Mouse (Mus musculus): ENCODE measurements around the gene Pbdc1.
"Not testable (repeated sequence)": the region's sequence is repeated elsewhere in the genome, so short reads cannot be mapped to it uniquely, and the experiment has no call there.

Gene Pbdc1

GRCm38 (mm10) chrX:105079615-105080092 lies at the start of gene Pbdc1:
TSS of gene Pbdc1 (plus strand) at chrX:105079756.
- peak; percentile 84 for DNase-seq (ENCODE audit: low read depth, low spot score)

GRCm38 (mm10) chrX:105037666-105038065 lies 41.9 kb upstream of the Pbdc1 start:
- DNase-seq (ENCODE audit: low read depth, low spot score) = no peak

- no peak for DNase-seq (ENCODE audit: low read depth, low spot score)
Measured at GRCm38 (mm10) chrX:105064294-105064693, 15.3 kb upstream of the Pbdc1 start.

- no peak for DNase-seq (ENCODE audit: low read depth, low spot score)
Measured at GRCm38 (mm10) chrX:105064801-105065200, 14.8 kb upstream of the Pbdc1 start.

- DNase-seq (ENCODE audit: low read depth, low spot score) = peak; percentile 73
Measured at GRCm38 (mm10) chrX:105069671-105070503, 9.7 kb upstream of the Pbdc1 start.

- no peak for DNase-seq (ENCODE audit: low read depth, low spot score)
Measured at GRCm38 (mm10) chrX:105079151-105079550, 405 bp upstream of the Pbdc1 start.

GRCm38 (mm10) chrX:105080096-105080495 lies 540 bp downstream of the Pbdc1 start:
- no peak for DNase-seq (ENCODE audit: low read depth, low spot score)

- DNase-seq (ENCODE audit: low read depth, low spot score) = not testable (repeated sequence)
Measured at GRCm38 (mm10) chrX:105083013-105083412, 3.5 kb downstream of the Pbdc1 start.

- peak; percentile 11 for DNase-seq (ENCODE audit: low read depth, low spot score)
Measured at GRCm38 (mm10) chrX:105104175-105104574, 24.6 kb downstream of the Pbdc1 start.

GRCm38 (mm10) chrX:105114994-105115393 lies 35.4 kb downstream of the Pbdc1 start:
- DNase-seq (ENCODE audit: low read depth, low spot score) = no peak

GRCm38 (mm10) chrX:105120275-105121226 lies 41.0 kb downstream of the Pbdc1 start, which contains the start of gene Magee1:
TSS of gene Magee1 (plus strand) at chrX:105120378.
- DNase-seq (ENCODE audit: low read depth, low spot score) = peak; percentile 6

GRCm38 (mm10) chrX:105121227-105121865 lies 41.8 kb downstream of the Pbdc1 start:
- no peak for DNase-seq (ENCODE audit: low read depth, low spot score)

GRCm38 (mm10) chrX:105124903-105125302 lies 45.3 kb downstream of the Pbdc1 start:
- no peak for DNase-seq (ENCODE audit: low read depth, low spot score)

- DNase-seq (ENCODE audit: low read depth, low spot score) = no peak
Measured at GRCm38 (mm10) chrX:105151872-105152461, 72.4 kb downstream of the Pbdc1 start.

GRCm38 (mm10) chrX:105165007-105165406 lies 85.5 kb downstream of the Pbdc1 start:
- DNase-seq (ENCODE audit: low read depth, low spot score) = not testable (repeated sequence)
